ENCODE assay signal across 22 mouse cellular contexts in genomic region chr1:138567946-138568345, GRCm38 (mm10). TPM values are rescaled to one million over a fixed set of nuclear protein-coding genes. Genes with fewer than 3 reads are reported as not detected.
DNase-seq lines count a peak whose midpoint lies in the region; TF ChIP-seq lines count a peak whose summit lies in the region.
"Had no signal": no experiment of that assay in that cellular context is flagged by ENCODE, and none has a peak within 500 bp of the region (broad histone marks: within the 10 kb centered on the region; RNA-seq: fewer than 3 reads in every experiment).

No protein-coding gene starts in this region.

- no peak for TF ChIP-seq CTCF in gastrocnemius, adult 2 months (IDR thresholded peaks at IDR 0.05)
- TF ChIP-seq CTCF in left cerebral cortex, adult 2 months (IDR thresholded peaks at IDR 0.05): no peak

- H3K4me3 ChIP-seq in gastrocnemius, adult 2 months: no peak overlapping the region
- H3K4me3 ChIP-seq in left cerebral cortex, adult 2 months: no peak overlapping the region
- H3K4me3 ChIP-seq: embryonic facial prominence, embryonic 12.5 days; kidney, embryonic 15.5 days; limb, embryonic 10.5 days; limb, embryonic 15.5 days had no signal

- intact Hi-C loops in gastrocnemius, adult 2 months (cut with DNase I): no loop called here
- intact Hi-C loops in heart, postnatal 10 days (cut with DNase I): no loop called here
- intact Hi-C loops in heart, postnatal 25 days (cut with DNase I): no loop called here
- intact Hi-C loops in left cerebral cortex, postnatal 4 days (cut with DNase I): no loop called here
- intact Hi-C loops in left cerebral cortex, adult 2 months (cut with DNase I): no loop called here

- peak overlapping the region; percentile 71 for H3K27ac ChIP-seq in gastrocnemius, adult 2 months
- H3K27ac ChIP-seq in left cerebral cortex, adult 2 months: no peak overlapping the region
- H3K27ac ChIP-seq: embryonic facial prominence, embryonic 12.5 days; kidney, embryonic 15.5 days; limb, embryonic 10.5 days; limb, embryonic 15.5 days; liver, embryonic 14.5 days had no signal

- peak; percentile 57 to 77 for DNase-seq in cerebellum, postnatal 10 days
- no peak for DNase-seq in cerebellum, postnatal 4 days (ENCODE audit: low spot score in 2 of 2)
- peak; percentile 53 for DNase-seq in gastrocnemius, adult 2 months
- DNase-seq in gastrocnemius, postnatal 4 days (ENCODE audit: low spot score in 2 of 2): no peak
- peak; percentile 38 to 52 for DNase-seq in heart, postnatal 10 days
- DNase-seq in heart, postnatal 25 days (ENCODE audit: low spot score): no peak
- peak; percentile 60 for DNase-seq in left cerebral cortex, postnatal 4 days
- DNase-seq in left cerebral cortex, adult 2 months (ENCODE audit: extremely low spot score in 1 of 2, low spot score in 2 of 2): no peak
- DNase-seq: adrenal gland, postnatal 14 days; cerebellum, adult 18-20 months; cerebellum, postnatal 36 days; embryo, embryonic 11 days; lung, embryonic 14.5 days; lung, postnatal 14 days; midbrain, embryonic 14.5 days; thymus, adult 2 months; thymus, postnatal 36 days had no signal

RNA-seq across cellular contexts. Expression of gene Nek7, which starts 52.0 kb away (rescaled TPM):
- total RNA-seq in gastrocnemius, adult 2 months (2021): 100 to 1,000 TPM in 1 of 2 experiments, 10 to 100 TPM in 1; 97.8 to 113 TPM
- total RNA-seq in gastrocnemius, postnatal 4 days (2021): 10 to 100 TPM; 49.9 to 62.8 TPM
- total RNA-seq in heart, postnatal 10 days (2021): 10 to 100 TPM; 62.1 to 63.5 TPM
- total RNA-seq in heart, postnatal 25 days (2021): 10 to 100 TPM; 67.3 to 71.1 TPM
- total RNA-seq in left cerebral cortex, postnatal 4 days (2021): 10 to 100 TPM; 10.2 to 11.5 TPM
- total RNA-seq in left cerebral cortex, adult 2 months (2021): 10 to 100 TPM; 33.3 to 33.8 TPM

Comparison
In these comparisons a context has a peak if more than half of its experiments do, and no peak if none do; other contexts are left out.
1. DNase-seq: peak in cerebellum, postnatal 10 days (2 of 2), gastrocnemius, adult 2 months (single experiment), heart, postnatal 10 days (2 of 2) and left cerebral cortex, postnatal 4 days (single experiment); none in cerebellum, postnatal 4 days (0 of 2), gastrocnemius, postnatal 4 days (0 of 2), heart, postnatal 25 days (single experiment) and left cerebral cortex, adult 2 months (0 of 2).